Mouse (Mus musculus) G1E-ER4 (cell line): Measurements from ENCODE around the gene Gm45062. TPM values are rescaled to one million over a fixed set of nuclear protein-coding genes. Genes with fewer than 3 reads are reported as not detected.

Experiments used
- GATA1 ChIP-seq: IDR thresholded peaks from one replicate; pipeline ENCODE4 v1.8.0; 2012; ENCODE audit warnings: low read length, inconsistent platforms
- polyA plus RNA-seq: library from polyadenylated mRNA; stranded (reverse); fragments of >175 nt; gene quantifications from 2 replicates; pipeline ENCODE4 v1.2.3, GENCODE M21; 2012

The Gm45062 gene
- 0.02 TPM in 1 of 2 replicates, not detected in the other for polyA plus RNA-seq

- TF ChIP-seq GATA1: no peak
Observed at GRCm38 (mm10) chr6:8259004-8259666, at the start of gene Gm45062, which contains the start of the genes Rpa3 and Umad1. TSS of gene Gm45062 (plus strand) at chr6:8259450. TSS of gene Rpa3 (minus strand) at chr6:8259173. TSS of gene Umad1 (plus strand) at chr6:8259288.

GRCm38 (mm10) chr6:8209866-8210186 is 49.4 kb upstream of the Gm45062 start:
- no peak for TF ChIP-seq GATA1

GRCm38 (mm10) chr6:8210661-8211060 is 48.6 kb upstream of the Gm45062 start:
- TF ChIP-seq GATA1: no peak

GRCm38 (mm10) chr6:8227035-8227434 is 32.2 kb upstream of the Gm45062 start:
- TF ChIP-seq GATA1: no peak

GRCm38 (mm10) chr6:8228596-8228995 is 30.7 kb upstream of the Gm45062 start:
- TF ChIP-seq GATA1: no peak

GRCm38 (mm10) chr6:8258316-8258715 is 934 bp upstream of the Gm45062 start:
- no peak for TF ChIP-seq GATA1

GRCm38 (mm10) chr6:8259667-8260044 is 406 bp downstream of the Gm45062 start:
- TF ChIP-seq GATA1: no peak

GRCm38 (mm10) chr6:8271047-8271446 is 11.8 kb downstream of the Gm45062 start:
- no peak for TF ChIP-seq GATA1

- TF ChIP-seq GATA1: no peak
Observed at GRCm38 (mm10) chr6:8274387-8275054, 15.3 kb downstream of the Gm45062 start.

GRCm38 (mm10) chr6:8275098-8275497 is 15.8 kb downstream of the Gm45062 start:
- no peak for TF ChIP-seq GATA1

- TF ChIP-seq GATA1: no peak
Observed at GRCm38 (mm10) chr6:8276431-8276830, 17.2 kb downstream of the Gm45062 start.

GRCm38 (mm10) chr6:8278426-8279002 is 19.3 kb downstream of the Gm45062 start:
- no peak for TF ChIP-seq GATA1

- no peak for TF ChIP-seq GATA1
Observed at GRCm38 (mm10) chr6:8283255-8283654, 24.0 kb downstream of the Gm45062 start.

- no peak for TF ChIP-seq GATA1
Observed at GRCm38 (mm10) chr6:8285401-8285960, 26.2 kb downstream of the Gm45062 start.

GRCm38 (mm10) chr6:8286146-8286545 is 26.9 kb downstream of the Gm45062 start:
- TF ChIP-seq GATA1: no peak

GRCm38 (mm10) chr6:8288755-8289580 is 29.7 kb downstream of the Gm45062 start:
- TF ChIP-seq GATA1: no peak
